Mouse (Mus musculus): ENCODE measurements around the gene Nthl1.
A peak's percentile ranks its signal among the peaks of the same experiment; 100 is the strongest.

Gene Nthl1

DNA sequence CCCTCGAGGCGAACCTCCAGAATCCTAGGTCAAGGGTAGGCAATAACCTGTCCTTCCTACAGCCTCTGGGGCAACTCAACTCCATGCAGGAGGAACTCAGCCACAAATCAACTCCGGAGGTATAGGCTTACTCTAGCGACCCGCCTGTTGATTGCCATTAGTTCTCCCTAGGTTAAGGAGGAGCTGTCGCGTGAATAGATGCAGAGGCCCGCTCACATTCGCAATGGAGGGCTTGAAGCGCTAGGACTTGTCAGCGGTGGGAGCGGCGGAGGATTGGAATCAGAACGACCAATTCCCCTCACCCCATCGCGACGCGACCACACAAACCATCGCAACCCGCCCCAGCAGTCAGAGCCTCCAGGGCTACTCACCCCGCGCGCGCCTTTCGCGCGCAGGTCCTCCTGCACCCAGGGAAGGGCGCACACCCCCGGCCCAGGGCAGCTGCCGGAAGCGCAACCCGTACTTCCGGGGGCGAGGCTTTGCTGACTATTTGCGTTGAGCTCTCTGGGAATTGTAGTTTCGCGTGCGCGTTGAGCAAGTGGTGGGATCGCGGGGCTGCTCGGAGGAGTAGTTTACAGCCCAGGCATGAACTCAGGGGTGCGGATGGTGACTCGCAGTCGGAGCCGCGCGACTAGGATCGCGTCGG is at the start of gene Nthl1, which contains the start of gene Tsc2:
Gene Nthl1 (plus strand): TSS at position 514 of the 646 bp plus-strand sequence.
Gene Tsc2 (minus strand): TSS at position 464 of the 646 bp plus-strand sequence.
- peak; percentile 89 for DNase-seq (ENCODE audit: low read depth, low spot score)

DNA sequence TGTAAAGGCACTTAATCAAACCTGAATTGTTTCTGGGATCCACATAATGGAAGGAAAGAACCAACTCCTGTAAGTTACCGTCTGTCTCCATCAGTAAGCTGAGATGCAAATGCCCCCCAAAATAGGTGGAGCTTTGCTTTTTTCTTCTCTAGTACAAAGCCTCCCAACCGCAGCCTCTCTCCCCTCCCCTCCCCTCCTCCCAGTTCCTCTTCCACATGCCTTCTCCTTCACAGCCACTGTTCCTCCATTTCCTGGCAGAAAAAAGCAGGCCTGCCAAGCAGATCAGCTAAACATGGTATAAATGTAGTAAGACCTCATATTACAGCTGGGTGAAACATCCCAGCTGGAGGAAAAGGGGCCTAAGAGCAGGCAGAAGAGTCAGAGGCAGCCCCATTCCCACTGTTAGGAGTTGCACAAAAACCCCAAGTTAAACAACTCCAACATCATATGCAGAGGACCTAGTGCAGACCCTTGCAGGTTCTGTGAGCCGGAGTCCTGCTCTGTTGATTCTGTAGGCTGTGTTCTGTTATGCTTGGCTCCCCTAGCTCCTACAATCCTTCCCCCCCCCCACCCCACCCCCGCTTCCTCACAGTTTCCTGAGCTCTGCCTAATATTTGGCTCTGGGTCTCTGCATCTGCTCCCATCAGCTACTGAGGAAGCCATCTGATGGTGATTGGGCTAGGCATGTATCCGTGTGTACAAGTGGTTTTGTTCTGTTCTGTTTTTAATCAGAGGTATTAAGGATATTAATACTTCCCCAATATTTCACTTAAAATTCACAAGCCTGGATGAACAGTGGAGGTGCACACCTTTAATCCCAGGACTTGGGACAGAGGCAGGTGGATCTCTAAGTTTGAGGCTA is 48.6 kb upstream of the Nthl1 start:
- no peak for DNase-seq (ENCODE audit: low read depth, low spot score)

DNA sequence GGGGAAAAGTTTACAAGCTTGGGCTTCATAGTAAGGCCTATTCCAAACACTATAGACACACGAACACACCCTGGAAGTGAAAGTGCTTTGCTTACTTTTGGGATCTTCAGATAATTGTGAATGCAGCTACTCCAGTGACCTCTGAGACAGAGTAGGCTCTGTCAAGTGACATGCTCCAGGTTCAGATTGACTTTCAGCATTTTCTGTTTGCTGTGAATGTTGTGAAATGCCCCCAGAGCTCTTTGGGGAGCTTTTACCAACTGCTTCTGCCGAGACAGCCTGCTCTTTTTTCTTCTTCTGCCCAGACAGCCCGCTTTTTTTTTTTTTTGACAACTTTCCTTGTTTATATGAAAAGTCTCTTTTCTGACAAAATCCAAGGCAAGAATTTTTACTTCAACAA is 48.0 kb upstream of the Nthl1 start:
- no peak for DNase-seq (ENCODE audit: low read depth, low spot score)

DNA sequence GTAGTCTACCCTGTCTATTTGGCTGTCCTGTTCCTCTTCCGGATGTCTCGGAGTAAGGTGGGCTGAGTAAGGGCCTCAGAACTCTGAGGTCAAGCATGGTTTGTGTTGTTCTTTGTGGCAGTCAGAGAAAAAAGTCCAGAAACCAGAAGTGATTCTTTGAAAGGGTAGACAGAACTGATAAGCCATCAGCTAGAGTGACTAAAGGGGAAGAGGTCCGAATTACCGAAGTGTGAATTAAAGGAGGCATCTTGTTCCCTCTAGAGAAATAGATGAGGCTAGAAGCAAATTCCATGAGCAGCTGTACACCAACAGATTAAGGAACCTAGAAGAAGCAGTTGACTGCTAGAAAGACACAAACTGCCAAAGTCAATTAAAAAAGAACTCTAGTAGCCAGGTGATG is 45.9 kb upstream of the Nthl1 start:
- no peak for DNase-seq (ENCODE audit: low read depth, low spot score)

- no peak for DNase-seq (ENCODE audit: low read depth, low spot score)
Observed at GRCm38 (mm10) chr17:24590943-24591342, 41.5 kb upstream of the Nthl1 start.

- DNase-seq (ENCODE audit: low read depth, low spot score): no peak
Observed at GRCm38 (mm10) chr17:24591695-24592094, 40.8 kb upstream of the Nthl1 start.

GRCm38 (mm10) chr17:24593248-24593647 is 39.2 kb upstream of the Nthl1 start:
- no peak for DNase-seq (ENCODE audit: low read depth, low spot score)

- DNase-seq (ENCODE audit: low read depth, low spot score): no peak
Observed at GRCm38 (mm10) chr17:24593992-24594890, 38.2 kb upstream of the Nthl1 start.

GRCm38 (mm10) chr17:24595126-24596072 is 37.1 kb upstream of the Nthl1 start:
- DNase-seq (ENCODE audit: low read depth, low spot score): peak; percentile 17

DNA sequence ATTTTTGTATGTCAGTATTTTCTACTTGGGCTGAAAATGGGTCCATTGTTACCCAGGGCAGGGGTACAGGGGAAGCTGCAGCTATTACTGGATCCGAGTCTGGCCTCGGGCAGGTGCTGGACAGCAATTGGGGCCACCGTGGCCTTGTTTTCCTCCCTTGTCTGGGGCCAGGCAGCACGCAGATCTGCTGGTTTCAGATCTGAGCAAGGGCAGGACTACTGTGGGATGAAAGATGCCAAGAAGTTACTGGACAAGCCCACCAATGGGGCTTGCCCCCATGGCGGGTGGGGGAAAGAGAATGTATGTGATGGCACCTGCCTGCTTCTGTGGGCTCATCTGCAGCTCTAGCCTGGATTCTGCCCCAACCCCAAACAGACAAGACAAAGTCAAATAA is 36.4 kb upstream of the Nthl1 start:
- no peak for DNase-seq (ENCODE audit: low read depth, low spot score)

DNA sequence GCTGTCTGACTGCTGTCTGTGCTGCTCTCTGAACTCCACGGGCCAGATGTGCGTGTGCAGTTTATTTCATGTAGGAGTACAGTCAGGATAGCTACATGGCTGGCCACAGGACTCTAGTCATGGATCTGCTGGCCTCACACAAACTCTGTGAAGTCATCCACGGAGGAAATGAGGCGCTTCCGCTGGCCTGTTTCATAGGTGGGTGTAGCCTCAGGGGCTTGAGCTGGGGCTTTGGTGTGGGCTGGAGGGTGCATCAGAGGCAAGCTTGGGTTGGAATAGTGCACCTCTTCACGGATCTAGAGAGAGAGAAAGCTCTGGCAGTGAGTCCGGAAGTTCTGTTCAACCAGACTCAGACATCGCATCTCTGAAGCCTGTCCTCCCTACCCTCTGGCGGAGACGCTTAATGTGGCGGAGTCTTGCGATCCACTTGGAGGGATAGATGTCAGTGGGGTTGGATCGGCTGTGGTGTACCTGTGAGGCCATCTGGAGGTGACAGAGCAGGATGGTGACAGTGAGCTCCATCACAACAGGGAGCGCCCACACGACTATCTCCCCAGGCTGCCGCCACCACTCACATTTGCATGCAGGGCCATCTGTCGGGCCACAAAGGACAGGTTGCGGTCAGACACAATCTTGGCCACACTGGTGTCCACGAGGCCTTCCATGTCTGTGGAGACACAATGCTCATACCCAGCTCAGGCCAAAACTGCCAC is 35.9 kb upstream of the Nthl1 start:
- DNase-seq (ENCODE audit: low read depth, low spot score): no peak

DNA sequence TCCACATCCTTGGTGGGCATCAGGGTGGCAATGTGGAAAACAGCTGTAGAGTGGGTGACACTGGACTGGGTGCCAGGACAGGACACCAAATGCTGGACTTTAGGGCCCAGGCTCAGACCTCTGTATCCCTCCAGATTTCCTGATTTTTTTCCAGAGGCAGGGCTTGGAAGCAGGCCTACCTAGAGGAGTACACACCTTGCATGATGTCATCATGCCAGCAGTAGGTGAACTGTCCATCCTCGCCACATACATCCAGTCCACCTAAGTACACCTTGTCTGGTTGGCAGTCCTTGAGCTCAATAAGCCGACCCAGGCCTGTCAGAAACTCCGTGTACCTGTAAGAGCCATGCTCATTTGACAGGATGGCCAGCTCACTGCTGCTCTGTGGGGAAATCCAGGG is 34.5 kb upstream of the Nthl1 start:
- no peak for DNase-seq (ENCODE audit: low read depth, low spot score)

- DNase-seq (ENCODE audit: low read depth, low spot score): no peak
Observed at GRCm38 (mm10) chr17:24600502-24600901, 32.0 kb upstream of the Nthl1 start.

DNA sequence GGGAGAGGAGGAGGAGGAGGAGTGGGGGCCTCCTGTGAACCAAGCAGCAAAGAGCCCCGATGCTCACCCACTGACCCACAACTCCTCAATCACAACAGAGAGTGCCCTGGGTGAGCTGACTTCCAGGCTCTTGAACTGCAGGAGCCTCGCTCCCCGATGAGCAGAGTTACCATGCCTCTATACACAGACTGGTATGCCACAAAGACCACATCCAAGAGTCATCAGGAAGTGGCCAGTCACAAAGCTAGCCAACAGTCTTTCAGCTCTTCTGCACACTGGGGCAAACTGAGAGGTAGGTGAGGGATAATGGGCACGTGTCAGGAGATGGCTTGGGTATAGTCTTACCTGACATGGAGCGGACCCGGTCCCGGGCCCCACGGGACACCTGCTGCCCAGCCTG is 28.5 kb upstream of the Nthl1 start:
- no peak for DNase-seq (ENCODE audit: low read depth, low spot score)

DNA sequence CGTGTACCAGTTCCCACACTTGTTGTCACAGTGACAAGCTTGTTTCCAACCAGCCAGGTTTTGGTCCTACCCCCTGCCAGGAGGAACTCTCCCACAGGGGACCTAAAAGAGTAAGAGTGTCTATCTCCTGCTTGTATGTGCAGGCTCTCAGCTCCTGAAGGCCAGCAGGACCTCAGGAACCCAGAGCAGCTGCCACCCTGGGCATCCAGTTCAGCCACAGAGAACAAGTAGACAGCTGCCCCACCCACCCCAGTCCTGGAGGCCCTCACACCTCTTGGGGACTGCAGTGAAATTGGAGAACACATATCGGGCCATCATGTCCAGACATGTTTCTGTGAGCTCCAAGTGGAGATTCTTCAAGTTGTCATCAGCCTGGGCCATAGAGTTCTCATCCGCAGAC is 27.9 kb upstream of the Nthl1 start:
- DNase-seq (ENCODE audit: low read depth, low spot score): no peak

DNA sequence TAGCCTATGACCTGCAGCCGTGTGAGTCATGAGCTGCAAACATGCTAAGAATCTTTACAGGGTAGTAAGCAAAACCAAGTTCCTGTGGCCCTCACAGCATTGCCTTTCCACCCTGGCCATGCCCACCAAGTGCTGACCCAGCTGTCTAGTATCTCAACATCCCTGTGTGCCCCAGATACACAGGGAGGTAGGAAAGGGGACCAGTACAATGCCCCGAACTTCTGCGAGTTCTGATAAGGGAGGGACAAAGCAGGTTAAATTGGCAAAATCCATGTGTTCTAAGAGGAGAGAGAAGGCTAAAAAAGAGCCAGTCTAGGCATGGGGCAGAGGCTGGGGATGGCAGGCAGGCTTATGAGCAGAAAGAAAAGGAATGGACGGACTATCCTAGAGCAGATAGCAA is 24.1 kb upstream of the Nthl1 start:
- DNase-seq (ENCODE audit: low read depth, low spot score): no peak

DNA sequence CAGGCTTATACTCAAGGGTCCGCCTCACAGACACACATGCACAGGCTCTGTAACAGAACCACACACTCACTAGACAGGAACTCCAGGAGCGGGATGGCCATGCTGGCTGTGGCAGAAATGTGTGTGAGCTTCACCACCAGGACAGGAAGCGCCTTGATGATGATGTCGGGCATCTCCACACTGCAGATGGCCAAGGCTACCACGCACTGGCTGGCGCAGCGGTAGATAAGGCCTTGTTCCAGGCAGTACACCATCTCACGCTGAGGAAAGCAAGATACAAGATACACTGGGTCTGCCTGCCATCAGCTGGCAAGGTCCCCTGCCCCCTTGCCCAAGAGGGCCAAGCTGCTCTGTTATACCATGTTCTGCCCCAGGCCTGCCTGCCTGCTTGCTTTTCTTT is 23.6 kb upstream of the Nthl1 start:
- no peak for DNase-seq (ENCODE audit: low read depth, low spot score)

DNA sequence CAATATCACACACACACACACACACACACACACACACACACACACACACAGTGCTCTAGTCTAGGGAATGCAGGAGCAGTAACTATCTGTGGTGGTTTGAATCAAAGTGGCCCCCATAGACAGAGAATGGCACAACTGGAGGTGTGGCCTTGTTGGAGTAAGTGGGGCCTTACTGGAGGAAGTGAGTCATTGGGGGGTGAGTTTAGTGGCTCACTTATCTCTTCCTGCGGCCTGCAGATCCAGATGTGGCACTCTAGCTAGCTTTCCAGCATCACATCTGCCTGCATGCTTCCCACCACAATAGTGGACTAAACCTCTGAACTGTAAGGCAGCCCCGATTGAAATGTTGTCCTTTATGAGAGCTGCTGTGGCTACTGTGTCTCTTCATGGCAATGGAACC is 21.8 kb upstream of the Nthl1 start:
- DNase-seq (ENCODE audit: low read depth, low spot score): no peak

DNA sequence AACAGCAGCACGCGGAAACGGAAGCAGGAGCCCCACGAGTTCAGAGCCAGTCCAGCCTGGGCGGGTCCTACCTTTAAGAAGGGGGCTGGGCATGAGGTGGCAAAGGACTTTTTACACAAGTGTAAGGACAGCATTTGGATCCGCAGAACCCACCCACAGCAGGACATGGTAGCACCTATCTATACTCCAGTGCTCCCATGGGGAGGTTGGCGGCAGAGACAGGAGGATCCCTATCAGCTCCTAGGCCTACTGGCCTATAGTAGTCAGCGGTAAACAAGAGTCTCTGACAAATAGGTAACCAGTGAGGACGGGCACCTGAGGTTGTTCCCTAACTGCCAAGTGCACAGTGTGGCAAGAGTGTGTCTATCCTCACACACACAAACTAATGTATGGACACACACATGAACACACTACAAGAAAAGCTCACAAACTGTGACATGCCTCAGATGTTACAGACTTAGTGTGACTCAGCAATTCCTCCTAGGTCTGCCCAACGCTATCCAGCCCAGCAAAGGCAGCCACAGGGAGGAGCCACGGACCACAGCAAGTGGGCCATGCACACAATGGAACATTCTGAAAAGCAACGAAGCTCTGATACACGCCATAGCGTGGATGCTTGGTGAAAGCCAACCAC is 14.8 kb upstream of the Nthl1 start:
- no peak for DNase-seq (ENCODE audit: low read depth, low spot score)

DNA sequence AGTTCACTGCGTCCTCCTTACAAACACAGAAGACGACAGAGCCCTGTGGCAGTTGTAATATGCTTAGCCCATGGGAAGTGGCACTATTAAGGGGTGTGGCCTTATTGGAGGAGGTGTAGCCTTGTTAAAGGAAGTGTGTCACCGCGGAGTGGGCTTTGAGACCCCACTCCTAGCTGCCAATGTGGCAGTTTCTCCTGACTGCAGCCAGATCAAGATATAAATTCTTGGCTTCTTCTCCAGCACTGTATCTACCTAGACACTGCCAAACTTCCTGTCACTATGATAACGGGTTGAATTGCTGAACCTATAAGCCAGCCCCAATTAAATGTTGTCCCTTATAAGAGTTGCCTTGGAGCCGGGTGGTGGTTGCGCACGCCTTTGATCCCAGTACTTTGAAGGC is 7.0 kb upstream of the Nthl1 start:
- no peak for DNase-seq (ENCODE audit: low read depth, low spot score)
